Mouse (Mus musculus) liver, adult (tissue): ENCODE data around the gene Adad2.

Experiments used
- GATA4 ChIP-seq: IDR thresholded peaks from 2 replicates; pipeline ENCODE4 v1.6.1; 2014; ENCODE audit warnings: mild to moderate bottlenecking, low read length; ENCODE audit not compliant: insufficient replicate concordance

Gene Adad2

DNA sequence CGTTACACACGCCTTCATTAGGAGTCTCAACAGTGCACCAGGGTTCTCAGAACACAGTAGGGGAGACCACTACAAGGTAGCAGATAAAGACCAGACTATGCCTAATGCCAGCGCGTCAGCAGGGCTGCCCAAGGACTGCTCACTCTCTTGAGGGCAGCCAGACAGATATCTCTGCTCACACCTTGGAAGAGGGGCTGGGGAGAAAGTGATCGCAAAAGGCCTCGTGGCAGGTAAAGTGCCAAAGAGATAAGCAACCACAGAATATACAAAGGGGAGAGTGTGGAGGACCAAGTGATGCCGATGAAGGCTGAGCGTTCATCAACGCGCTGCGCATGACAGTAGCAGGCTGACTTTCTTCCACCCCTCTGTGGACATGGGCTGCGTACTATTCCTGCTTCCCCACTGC is 8.1 kb upstream of the Adad2 start:
- TF ChIP-seq GATA4: no peak

DNA sequence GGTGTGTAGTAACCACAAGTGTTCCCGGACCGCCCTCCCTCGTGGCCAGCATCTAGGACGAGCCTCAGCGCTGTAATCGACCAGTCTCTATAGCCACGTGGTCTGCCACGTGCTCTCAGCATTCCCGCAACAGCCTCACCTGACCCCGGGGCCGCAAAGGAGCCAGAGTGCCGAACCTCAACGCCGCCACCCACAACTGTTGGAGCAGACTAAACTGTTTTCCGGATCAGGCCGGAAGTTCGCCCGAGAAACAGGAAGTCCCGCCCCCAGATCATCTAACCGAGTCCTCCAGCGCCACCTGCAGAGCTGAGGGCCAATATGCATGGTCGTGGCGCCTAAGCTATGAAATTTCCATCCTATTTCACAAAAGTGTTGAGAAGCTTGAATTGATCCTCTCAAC is 7.6 kb upstream of the Adad2 start, which contains the start of gene Taf1c:
TSS of gene Taf1c (minus strand) at position 227 of the 400 bp plus-strand sequence.
- no peak; the same call in 1 of the 2 replicates for TF ChIP-seq GATA4

DNA sequence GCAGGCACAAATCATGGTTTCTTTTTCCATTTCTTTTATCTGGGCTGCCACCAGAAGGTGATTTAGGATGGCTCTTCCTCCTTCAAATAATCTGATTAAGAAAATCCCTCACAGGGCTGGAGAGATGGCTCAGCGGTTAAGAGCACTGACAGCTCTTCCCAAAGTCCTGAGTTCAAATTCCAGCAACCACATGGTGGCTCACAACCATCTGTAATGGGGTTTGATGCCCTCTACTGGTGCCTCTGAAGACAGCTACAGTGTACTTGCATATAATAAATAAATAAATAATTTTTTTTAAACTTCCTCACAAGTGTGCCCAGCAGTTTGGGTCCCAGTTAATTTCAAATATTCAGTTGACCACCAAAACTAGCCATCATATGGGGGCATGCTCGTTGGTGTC is 6.3 kb upstream of the Adad2 start:
- no peak for TF ChIP-seq GATA4

DNA sequence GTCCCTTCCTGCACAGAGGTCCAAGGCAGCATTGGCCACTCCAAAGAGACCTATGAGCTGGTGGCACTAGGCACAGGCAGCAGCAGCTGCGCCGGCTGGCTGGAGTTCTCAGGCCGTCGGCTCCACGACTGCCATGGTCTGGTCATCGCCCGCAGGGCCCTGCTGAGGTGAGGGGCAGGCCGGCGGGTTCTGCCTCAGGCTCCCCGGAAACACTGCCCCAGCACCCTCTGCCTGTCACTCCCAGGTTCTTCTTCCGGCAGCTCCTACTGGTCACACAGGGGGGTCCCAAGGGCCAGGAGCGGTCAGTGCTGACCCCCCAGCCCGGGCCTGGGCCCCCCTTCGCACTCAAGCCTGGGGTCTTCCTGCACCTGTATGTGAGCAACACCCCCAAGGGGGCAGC is 2.5 kb downstream of the Adad2 start:
- no peak for TF ChIP-seq GATA4

DNA sequence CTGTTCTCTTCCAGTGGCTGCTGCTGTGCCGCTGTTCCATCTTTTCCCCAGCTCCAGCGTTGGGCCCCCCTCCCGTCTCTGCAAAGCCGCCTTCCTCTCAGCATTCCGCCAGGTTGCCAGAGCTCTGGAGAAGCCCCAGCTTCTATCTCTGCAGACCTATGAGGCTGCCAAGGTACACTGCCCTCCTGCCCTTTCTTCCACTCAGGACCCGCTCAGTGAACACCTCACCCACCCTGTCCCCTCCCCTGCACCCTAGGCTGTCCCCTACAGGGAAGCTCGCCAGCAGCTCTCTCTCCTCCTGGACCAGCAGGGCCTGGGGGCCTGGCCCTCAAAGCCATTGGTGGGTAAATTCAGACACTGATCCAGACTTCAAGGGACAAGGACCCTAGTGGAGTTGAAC is 3.8 kb downstream of the Adad2 start:
- no peak for TF ChIP-seq GATA4

DNA sequence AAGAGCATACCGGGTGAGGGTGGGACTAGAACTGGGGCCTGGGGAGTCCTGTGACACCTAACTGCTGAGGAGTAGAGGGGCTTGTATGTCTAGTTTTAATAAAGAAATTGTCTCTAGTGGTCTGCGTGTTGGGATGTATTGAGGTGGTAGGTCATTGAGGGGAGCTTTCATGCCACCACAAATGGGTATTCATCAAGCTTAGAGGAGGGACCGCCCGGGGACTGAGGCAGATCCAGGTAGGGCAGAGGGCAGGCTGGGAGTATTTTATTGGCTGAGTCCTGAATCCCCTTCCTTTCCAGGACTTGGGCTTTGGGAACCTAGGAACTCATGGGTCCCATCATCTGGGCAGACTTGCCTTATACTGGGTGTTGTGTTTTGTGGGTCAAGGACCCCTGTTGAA is 4.3 kb downstream of the Adad2 start:
- TF ChIP-seq GATA4: no peak

DNA sequence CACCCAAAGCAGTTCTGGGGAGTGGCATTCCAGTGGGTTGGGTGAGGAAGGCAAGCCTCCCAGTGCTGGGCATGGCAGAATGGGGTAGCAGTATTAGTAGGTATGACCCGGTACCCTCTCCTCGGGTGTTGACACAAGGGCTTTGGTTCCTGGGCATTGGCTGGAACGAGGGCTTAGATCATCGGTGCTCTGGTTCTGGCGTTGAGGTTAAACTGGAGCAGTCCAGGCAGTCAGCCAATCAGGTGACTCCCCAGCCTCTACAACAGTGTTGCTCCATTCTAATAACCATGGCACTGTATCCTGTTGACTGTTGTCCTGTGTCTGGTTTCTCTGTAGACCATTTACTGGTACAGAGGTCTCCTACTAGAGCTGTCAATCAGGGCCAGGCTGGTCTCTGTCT is 5.0 kb downstream of the Adad2 start:
- no peak for TF ChIP-seq GATA4

DNA sequence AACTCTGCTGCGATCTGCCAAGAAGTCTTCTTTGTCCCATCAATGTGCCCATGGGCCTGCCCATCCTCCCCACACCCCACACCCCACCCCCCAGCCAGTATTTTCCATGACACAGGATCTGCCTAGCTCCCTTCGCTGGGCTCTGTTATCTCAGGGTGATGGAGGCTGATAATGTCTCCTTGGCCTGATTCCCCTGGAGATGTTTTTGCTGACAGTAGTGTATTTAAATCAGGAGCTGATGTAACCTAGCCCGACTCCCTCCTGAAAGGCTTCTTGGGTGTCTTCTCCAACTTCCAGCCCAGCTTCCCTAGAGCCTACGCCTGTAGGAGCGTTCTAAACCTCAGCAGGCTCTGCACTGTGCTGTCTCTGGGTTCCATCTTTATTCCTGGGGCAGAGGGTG is 6.3 kb downstream of the Adad2 start:
- no peak for TF ChIP-seq GATA4

DNA sequence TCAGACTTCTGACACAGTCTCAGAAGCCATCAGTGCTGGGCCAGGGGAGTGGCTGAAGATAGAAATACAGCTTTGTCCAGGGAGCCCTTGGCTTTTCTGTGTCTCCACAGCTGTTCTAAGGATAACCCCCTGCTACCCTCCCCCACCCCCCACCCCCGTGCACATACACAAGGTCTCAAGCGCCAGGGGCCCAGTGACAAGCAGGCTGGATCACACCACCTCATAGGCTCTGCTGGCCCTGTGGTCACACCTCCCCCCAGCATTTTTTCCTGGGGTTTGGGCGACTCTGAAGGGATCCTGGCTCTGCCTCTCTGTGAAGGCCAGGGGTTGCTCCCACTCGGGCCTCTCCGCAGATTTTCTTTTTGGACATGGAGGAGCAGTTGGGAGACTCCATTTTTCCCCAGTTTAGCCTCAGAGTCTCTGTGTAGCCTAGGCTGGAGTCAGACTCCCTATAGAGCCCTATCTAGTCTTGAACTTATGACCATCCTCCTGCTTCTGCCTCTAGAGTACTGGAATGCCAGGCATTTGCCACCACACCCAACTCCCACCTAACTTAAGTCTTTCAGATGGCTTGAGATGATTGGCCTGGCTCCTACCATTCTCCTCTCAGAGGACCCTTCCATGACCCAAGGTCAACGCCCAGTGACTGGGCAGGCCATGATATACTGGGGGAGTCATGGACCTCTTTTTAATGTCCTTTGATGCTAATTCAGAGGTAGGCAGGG is 7.7 kb downstream of the Adad2 start:
- no peak for TF ChIP-seq GATA4

DNA sequence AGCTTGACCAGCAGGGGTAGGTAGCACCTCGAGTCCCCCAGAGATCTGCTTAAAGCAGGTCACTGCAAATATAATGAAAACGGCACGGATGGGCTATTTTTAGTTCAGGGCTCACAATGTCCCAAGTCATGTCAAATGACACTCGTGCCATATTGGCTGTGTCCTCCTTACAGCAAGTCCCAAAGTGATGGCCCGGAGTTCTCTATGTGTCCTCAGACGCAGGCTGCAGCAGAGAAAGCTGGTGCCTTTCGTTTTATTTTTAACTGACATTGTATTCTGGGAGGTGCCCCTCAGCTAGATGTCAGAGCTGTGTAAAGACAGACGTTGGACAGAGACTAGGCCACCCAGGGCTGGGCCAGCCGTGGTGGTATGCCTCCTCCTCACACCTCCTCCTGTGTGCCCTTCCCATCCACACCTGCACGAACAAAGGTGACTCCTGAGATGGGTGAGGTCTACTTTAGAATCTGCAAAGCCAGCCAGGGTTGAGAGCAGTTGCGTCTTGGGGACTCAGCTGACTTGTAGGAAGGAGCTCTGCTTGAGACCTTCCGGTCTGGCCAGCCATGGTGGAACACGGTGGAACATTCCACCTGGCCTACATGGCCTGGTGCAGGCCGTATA is 8.4 kb downstream of the Adad2 start:
- TF ChIP-seq GATA4: no peak

DNA sequence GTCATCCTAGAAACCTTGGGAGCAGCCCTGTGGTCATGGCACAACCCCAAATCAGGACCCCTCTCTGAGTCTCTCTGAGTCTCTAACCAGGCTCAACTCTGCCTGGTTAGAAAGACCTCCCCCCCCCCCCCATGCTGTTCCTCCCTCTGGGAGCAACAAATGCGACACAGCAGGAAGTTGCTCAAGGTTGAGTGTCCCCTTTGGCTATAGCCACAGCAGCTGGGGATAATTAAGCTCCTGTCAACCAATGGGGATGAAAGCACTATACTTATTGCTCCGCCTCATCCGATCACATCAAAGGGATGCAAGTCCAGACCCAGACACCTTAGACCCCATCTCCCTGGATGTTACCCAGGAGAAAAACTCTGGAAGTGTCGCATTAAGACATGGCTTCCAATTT is 10.0 kb downstream of the Adad2 start:
- TF ChIP-seq GATA4: no peak

DNA sequence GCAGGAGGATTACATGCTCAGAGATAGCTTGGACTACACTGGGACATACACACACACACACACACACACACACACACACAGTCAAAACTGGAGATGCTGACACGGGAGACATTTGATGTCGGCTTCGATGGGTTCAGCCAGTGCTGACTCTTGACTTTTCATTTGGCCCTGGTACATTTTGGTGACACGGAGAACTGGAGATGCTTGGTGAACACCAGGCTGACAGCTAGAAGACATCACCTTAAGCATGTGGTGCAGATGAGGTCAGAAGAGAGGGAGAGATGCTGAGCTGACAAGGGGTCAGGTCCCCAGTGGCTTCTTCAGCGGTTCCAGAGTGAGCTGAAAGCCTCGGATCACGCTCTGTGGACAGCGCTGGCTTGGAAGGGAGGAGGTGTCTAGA is 10.5 kb downstream of the Adad2 start:
- no peak for TF ChIP-seq GATA4

DNA sequence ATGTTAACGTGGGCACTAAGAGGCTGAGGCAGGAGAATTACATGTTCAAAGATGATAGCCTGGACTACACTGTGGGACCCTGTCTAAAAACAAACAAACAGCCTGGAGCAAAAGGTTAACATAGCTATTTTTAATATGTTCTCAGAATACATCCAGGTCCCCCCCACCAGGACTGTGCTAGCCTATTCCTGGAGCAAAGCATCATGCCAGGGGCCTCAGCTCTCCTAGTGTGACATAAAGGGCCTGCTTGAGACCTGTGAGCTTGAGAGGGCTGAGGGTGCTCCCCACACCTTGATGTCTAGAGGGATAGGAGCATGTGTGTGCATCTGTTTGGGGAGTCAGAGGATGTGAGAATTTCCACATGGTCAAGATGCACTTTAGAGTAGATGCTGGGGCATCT is 11.2 kb downstream of the Adad2 start:
- no peak for TF ChIP-seq GATA4

DNA sequence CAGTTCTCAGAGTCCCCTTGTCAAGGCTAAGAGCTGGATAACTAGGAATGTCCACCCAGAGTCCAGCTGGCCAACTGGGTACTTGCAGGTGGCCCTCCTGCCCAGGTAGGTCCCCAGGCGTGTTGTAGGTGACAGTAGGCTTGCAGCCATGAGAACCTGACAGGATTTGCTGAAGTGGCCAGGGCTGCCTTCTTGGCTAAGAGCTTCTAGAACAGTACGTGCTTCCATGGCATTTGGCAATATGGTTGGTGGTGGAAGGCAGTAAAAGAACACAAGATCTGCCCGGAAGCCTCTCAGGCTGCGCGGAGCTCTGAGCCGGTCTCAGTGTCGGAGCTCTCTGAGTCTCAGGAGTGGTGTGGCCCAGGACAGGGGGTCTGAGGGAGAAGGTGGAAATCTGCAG is 12.4 kb downstream of the Adad2 start:
- no peak for TF ChIP-seq GATA4

DNA sequence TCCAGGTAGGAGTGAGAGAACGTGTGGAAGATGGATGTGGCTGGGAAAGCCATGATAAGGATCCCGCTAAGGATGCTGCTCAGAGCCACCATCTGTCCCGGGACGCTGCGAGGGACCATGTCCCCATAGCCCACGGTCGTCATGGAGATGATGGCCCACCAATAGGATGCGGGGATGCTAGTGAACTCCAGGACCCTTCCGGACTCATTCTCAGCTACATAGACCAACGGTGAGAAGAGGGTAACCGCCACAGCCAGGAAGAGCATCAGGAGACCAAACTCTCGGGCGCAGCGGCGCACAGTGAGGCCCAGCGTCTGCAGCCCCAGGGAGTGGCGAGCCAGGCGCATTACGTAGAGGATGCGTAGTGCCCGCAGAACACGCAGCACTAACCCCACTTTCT is 13.2 kb downstream of the Adad2 start:
- no peak for TF ChIP-seq GATA4

DNA sequence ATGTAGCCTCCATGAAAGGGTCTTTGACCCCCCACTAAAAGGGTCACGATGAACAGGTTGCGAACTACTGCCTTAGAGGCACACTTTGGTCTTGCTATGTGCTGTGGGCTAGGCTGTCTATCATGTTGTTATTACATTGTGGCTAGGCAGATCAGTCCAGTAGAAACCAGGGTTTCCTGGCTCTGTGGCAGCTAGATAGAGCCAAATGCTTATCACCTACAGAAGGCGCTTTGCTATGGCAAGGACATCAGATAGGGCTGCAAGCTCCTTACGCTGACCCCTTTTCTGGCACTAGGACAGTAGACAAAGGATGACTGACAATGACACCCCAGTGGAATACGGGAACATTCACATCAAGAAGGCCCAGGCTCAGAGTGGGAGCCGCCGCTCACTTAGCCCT is 14.7 kb downstream of the Adad2 start:
- no peak for TF ChIP-seq GATA4
